Mouse (Mus musculus): Measurements from ENCODE around the gene H2afy. TPM values are rescaled to one million over a fixed set of nuclear protein-coding genes. Genes with fewer than 3 reads are reported as not detected.

The H2afy gene
- polyA plus RNA-seq, 1 experiment from 2014 or later: 578 TPM

DNA sequence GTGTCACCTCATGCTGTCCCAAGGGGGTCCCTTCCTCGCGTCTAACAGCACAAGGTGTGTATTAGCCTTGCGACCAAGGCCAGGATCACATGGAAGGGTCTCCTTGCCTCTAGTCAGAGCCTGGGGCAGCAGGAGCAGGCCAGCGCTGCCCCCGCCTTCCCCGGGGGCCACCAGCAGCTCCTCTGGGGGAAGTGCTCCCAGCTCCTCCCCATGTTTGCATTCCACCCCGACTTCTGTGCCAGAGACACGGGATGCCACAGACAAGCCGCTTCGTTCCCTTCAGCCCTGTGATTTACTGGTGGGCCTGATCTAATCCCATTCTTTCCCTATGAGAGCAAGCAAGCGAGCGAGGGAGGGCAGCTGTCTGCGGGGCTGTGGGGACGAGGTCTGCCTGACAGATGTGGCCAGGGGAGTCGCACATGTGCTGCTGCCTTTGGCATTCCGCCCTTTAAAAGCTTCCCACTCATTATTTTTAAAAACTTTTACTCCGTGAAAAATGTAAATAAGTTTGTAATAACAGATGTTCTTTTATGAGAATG is 57.4 kb downstream of the H2afy start:
- Histone ChIP-seq H3K9me3 (ENCODE audit: control insufficient read depth, low read length) (no peaks in the 10 kb centered on the region), H3K27me3 (ENCODE audit: control insufficient read depth, insufficient read depth, low read length) (no peaks in the 10 kb centered on the region), H3K36me3 (ENCODE audit: control insufficient read depth, insufficient read depth, low read length) (peaks cover 8% of the 10 kb centered on the region), H3K4me2 (replicated peaks; ENCODE audit: low read depth, low read length) (no peak overlapping the region), H3K9ac (ENCODE audit: low read depth, low read length) (no peak overlapping the region), H3K4me3 (ENCODE audit: low read depth, low read length) (no peak overlapping the region), H3K4me1 (replicated peaks; ENCODE audit: control insufficient read depth, insufficient read depth, low read length) (no peaks in the 10 kb centered on the region), H3K27ac (ENCODE audit: low read depth, low read length) (no peak overlapping the region)
- 88% methylated on average over 17 of the region's 17 CpGs for WGBS
- DNase-seq (ENCODE audit: low spot score) (no peak), ATAC-seq (ENCODE audit: low FRiP score) (no peak)

- Histone ChIP-seq H3K4me1 (replicated peaks; ENCODE audit: control insufficient read depth, insufficient read depth, low read length) (no peaks in the 10 kb centered on the region), H3K27me3 (ENCODE audit: control insufficient read depth, insufficient read depth, low read length) (no peaks in the 10 kb centered on the region), H3K4me2 (replicated peaks; ENCODE audit: low read depth, low read length) (no peak overlapping the region), H3K9ac (ENCODE audit: low read depth, low read length) (no peak overlapping the region), H3K36me3 (ENCODE audit: control insufficient read depth, insufficient read depth, low read length) (0 out of 2 replicates have a peak, but pooled peaks cover 3% of the 10 kb centered on the region), H3K4me3 (ENCODE audit: low read depth, low read length) (no peak overlapping the region), H3K9me3 (ENCODE audit: control insufficient read depth, low read length) (no peaks in the 10 kb centered on the region), H3K27ac (ENCODE audit: low read depth, low read length) (no peak overlapping the region)
- WGBS: 96% methylated on average over 8 of the region's 8 CpGs
- ATAC-seq (ENCODE audit: low FRiP score) (no peak), DNase-seq (ENCODE audit: low spot score) (no peak)
Measured at GRCm38 (mm10) chr13:56075930-56076329, 60.2 kb downstream of the H2afy start.

DNA sequence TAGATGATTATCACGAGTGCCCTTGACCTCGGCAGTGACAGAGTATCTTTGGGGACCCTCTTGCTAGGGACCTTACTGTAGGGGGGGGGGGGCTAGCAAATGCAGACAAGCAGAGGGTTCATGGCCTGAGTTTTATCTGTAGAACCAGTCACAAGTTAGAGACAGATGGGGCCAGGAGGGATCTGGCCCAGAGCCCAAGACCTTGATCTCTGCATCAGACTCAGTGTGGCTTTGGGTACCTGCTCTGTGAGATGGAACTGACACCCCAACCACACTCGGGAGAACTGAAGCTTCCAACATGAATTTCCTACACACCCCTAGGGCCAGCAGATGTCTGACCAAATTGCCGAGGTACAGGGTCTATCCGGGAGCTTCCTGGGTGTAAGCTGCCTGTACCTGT is 63.0 kb downstream of the H2afy start:
- no peak overlapping the region for H3K4me2 ChIP-seq (replicated peaks; ENCODE audit: low read depth, low read length)
- no peak overlapping the region for H3K9ac ChIP-seq (ENCODE audit: low read depth, low read length)
- 0 out of 2 replicates have a peak, but pooled peaks cover 3% of the 10 kb centered on the region for H3K36me3 ChIP-seq (ENCODE audit: control insufficient read depth, insufficient read depth, low read length)
- H3K9me3 ChIP-seq (ENCODE audit: control insufficient read depth, low read length): no peaks in the 10 kb centered on the region
- no peaks in the 10 kb centered on the region; the same call in 1 of the 2 replicates for H3K4me1 ChIP-seq (replicated peaks; ENCODE audit: control insufficient read depth, insufficient read depth, low read length)
- H3K27me3 ChIP-seq (ENCODE audit: control insufficient read depth, insufficient read depth, low read length): no peaks in the 10 kb centered on the region
- no peak for ATAC-seq (ENCODE audit: low FRiP score)
- no peak overlapping the region for H3K4me3 ChIP-seq (ENCODE audit: low read depth, low read length)
- H3K27ac ChIP-seq (ENCODE audit: low read depth, low read length): no peak overlapping the region
- no peak for DNase-seq (ENCODE audit: low spot score)
- 88% methylated on average over 5 of the region's 5 CpGs for WGBS

DNA sequence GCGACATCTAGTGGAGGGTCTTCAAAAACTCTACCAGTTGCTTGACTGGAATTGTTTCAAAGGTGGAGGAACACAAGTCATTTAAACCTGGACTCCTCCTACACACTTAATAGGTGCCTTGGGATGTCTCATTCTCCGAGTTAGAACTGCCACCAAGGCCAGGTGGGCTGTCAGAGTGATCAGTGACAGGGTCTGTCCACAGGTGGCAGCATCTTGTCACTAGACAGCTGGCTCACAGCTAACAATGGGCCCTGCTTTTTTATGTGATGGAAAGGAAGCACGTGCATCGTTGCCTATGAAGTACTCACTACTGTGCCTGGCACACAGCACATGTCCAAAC is 63.9 kb downstream of the H2afy start:
- H3K27me3 ChIP-seq (ENCODE audit: control insufficient read depth, insufficient read depth, low read length): no peaks in the 10 kb centered on the region
- no peaks in the 10 kb centered on the region for H3K9me3 ChIP-seq (ENCODE audit: control insufficient read depth, low read length)
- 0 out of 2 replicates have a peak, but pooled peaks cover 3% of the 10 kb centered on the region for H3K36me3 ChIP-seq (ENCODE audit: control insufficient read depth, insufficient read depth, low read length)
- H3K4me1 ChIP-seq (replicated peaks; ENCODE audit: control insufficient read depth, insufficient read depth, low read length): no peaks in the 10 kb centered on the region; the same call in 1 of the 2 replicates
- H3K4me3 ChIP-seq (ENCODE audit: low read depth, low read length): no peak overlapping the region
- 46% methylated on average over 4 of the region's 4 CpGs for WGBS
- H3K27ac ChIP-seq (ENCODE audit: low read depth, low read length): no peak overlapping the region
- DNase-seq (ENCODE audit: low spot score) (peak; percentile 74), ATAC-seq (ENCODE audit: low FRiP score) (no peak)
- H3K9ac ChIP-seq (ENCODE audit: low read depth, low read length): no peak overlapping the region
- no peak overlapping the region for H3K4me2 ChIP-seq (replicated peaks; ENCODE audit: low read depth, low read length)

GRCm38 (mm10) chr13:56071586-56072267 is 64.4 kb downstream of the H2afy start:
- ATAC-seq (ENCODE audit: low FRiP score): no peak
- no peak for DNase-seq (ENCODE audit: low spot score)
- no peak overlapping the region for H3K9ac ChIP-seq (ENCODE audit: low read depth, low read length)
- H3K36me3 ChIP-seq (ENCODE audit: control insufficient read depth, insufficient read depth, low read length): 0 out of 2 replicates have a peak, but pooled peaks cover 3% of the 10 kb centered on the region
- H3K4me3 ChIP-seq (ENCODE audit: low read depth, low read length): no peak overlapping the region
- WGBS: 87% methylated on average over 16 of the region's 16 CpGs
- H3K4me2 ChIP-seq (replicated peaks; ENCODE audit: low read depth, low read length): no peak overlapping the region
- H3K9me3 ChIP-seq (ENCODE audit: control insufficient read depth, low read length): no peaks in the 10 kb centered on the region
- no peaks in the 10 kb centered on the region; the same call in 1 of the 2 replicates for H3K4me1 ChIP-seq (replicated peaks; ENCODE audit: control insufficient read depth, insufficient read depth, low read length)
- H3K27me3 ChIP-seq (ENCODE audit: control insufficient read depth, insufficient read depth, low read length): no peaks in the 10 kb centered on the region
- H3K27ac ChIP-seq (ENCODE audit: low read depth, low read length): no peak overlapping the region

GRCm38 (mm10) chr13:56069643-56070042 is 66.5 kb downstream of the H2afy start:
- H3K4me1 ChIP-seq (replicated peaks; ENCODE audit: control insufficient read depth, insufficient read depth, low read length): no peaks in the 10 kb centered on the region; the same call in 1 of the 2 replicates
- 79% methylated on average over 6 of the region's 6 CpGs for WGBS

DNA sequence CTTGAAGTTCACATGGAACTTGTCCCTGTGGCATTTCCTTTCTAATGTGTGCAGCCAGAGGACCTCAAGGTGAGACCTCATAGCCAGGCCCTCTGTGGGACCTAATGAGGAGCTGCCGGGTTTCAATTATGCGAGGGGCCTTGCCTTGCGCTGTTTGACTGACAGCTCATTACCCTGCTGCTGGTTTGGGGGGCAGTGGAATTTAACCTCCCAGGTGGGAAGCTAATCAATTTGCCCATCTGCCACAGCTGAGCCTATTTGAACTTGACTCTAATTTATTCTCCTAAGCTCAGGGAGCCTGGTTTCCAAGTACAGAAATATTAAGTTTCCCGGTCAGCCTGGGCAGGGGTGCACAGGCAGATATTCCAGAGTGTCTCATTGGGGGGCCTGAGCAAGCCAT is 67.6 kb downstream of the H2afy start:
- 32% methylated on average over 4 of the region's 4 CpGs for WGBS
- no peak for DNase-seq (ENCODE audit: low spot score)
- Histone ChIP-seq H3K27me3 (ENCODE audit: control insufficient read depth, insufficient read depth, low read length) (no peaks in the 10 kb centered on the region; the same call in 1 of the 2 replicates), H3K36me3 (ENCODE audit: control insufficient read depth, insufficient read depth, low read length) (no peaks in the 10 kb centered on the region), H3K4me1 (replicated peaks; ENCODE audit: control insufficient read depth, insufficient read depth, low read length) (no peaks in the 10 kb centered on the region; the same call in 1 of the 2 replicates), H3K9ac (ENCODE audit: low read depth, low read length) (no peak overlapping the region), H3K4me2 (replicated peaks; ENCODE audit: low read depth, low read length) (no peak overlapping the region), H3K4me3 (ENCODE audit: low read depth, low read length) (no peak overlapping the region), H3K9me3 (ENCODE audit: control insufficient read depth, low read length) (no peaks in the 10 kb centered on the region), H3K27ac (ENCODE audit: low read depth, low read length) (no peak overlapping the region)
- ATAC-seq (ENCODE audit: low FRiP score): 0 out of 2 replicates have a peak, but pooled peaks have one; percentile 10

More at GRCm38 (mm10) chr13:56069643-56070042, 66.5 kb downstream of the H2afy start:
- no peaks in the 10 kb centered on the region; the same call in 1 of the 2 replicates for H3K27me3 ChIP-seq (ENCODE audit: control insufficient read depth, insufficient read depth, low read length)
- H3K9ac ChIP-seq (ENCODE audit: low read depth, low read length): no peak overlapping the region
- H3K27ac ChIP-seq (ENCODE audit: low read depth, low read length): no peak overlapping the region
- no peak for ATAC-seq (ENCODE audit: low FRiP score)
- no peaks in the 10 kb centered on the region for H3K9me3 ChIP-seq (ENCODE audit: control insufficient read depth, low read length)
- no peaks in the 10 kb centered on the region for H3K36me3 ChIP-seq (ENCODE audit: control insufficient read depth, insufficient read depth, low read length)
- no peak overlapping the region for H3K4me3 ChIP-seq (ENCODE audit: low read depth, low read length)
- no peak for DNase-seq (ENCODE audit: low spot score)
- H3K4me2 ChIP-seq (replicated peaks; ENCODE audit: low read depth, low read length): no peak overlapping the region

GRCm38 (mm10) chr13:56066904-56067303 is 69.3 kb downstream of the H2afy start:
- no peak overlapping the region for H3K4me2 ChIP-seq (replicated peaks; ENCODE audit: low read depth, low read length)
- 94% methylated on average over 2 of the region's 2 CpGs for WGBS
- no peaks in the 10 kb centered on the region for H3K36me3 ChIP-seq (ENCODE audit: control insufficient read depth, insufficient read depth, low read length)
- H3K9ac ChIP-seq (ENCODE audit: low read depth, low read length): no peak overlapping the region
- no peaks in the 10 kb centered on the region; the same call in 1 of the 2 replicates for H3K27me3 ChIP-seq (ENCODE audit: control insufficient read depth, insufficient read depth, low read length)
- DNase-seq (ENCODE audit: low spot score) (no peak), ATAC-seq (ENCODE audit: low FRiP score) (no peak)
- H3K4me1 ChIP-seq (replicated peaks; ENCODE audit: control insufficient read depth, insufficient read depth, low read length): no peaks in the 10 kb centered on the region; the same call in 1 of the 2 replicates
- H3K4me3 ChIP-seq (ENCODE audit: low read depth, low read length): no peak overlapping the region
- no peak overlapping the region for H3K27ac ChIP-seq (ENCODE audit: low read depth, low read length)
- no peaks in the 10 kb centered on the region for H3K9me3 ChIP-seq (ENCODE audit: control insufficient read depth, low read length)

DNA sequence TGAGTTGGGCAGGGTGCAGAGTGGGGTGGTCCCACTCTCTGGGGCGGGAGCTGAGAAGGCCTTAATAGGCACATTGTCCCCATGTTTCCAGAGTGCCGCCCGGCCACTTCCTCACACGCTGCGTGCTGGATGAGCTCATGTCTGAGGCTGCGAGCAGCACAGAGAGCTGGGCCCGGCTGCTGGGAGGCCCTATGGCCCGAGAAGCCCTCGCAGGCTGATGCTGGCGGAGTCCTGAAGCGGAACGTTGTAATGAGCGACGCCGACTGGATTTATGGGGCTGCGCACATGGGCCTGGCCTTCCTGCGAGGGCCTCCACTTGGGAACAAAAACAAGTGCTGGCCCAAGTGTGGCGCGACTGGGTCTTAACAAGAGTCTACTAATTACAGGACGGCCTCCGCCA is 70.0 kb downstream of the H2afy start:
- no peak for DNase-seq (ENCODE audit: low spot score)
- Histone ChIP-seq H3K4me1 (replicated peaks; ENCODE audit: control insufficient read depth, insufficient read depth, low read length) (no peaks in the 10 kb centered on the region; the same call in 1 of the 2 replicates), H3K27ac (ENCODE audit: low read depth, low read length) (no peak overlapping the region), H3K36me3 (ENCODE audit: control insufficient read depth, insufficient read depth, low read length) (no peaks in the 10 kb centered on the region), H3K4me3 (ENCODE audit: low read depth, low read length) (no peak overlapping the region), H3K4me2 (replicated peaks; ENCODE audit: low read depth, low read length) (no peak overlapping the region), H3K9me3 (ENCODE audit: control insufficient read depth, low read length) (no peaks in the 10 kb centered on the region), H3K27me3 (ENCODE audit: control insufficient read depth, insufficient read depth, low read length) (no peaks in the 10 kb centered on the region; the same call in 1 of the 2 replicates), H3K9ac (ENCODE audit: low read depth, low read length) (no peak overlapping the region)
- ATAC-seq (ENCODE audit: low FRiP score): no peak
- 88% methylated on average over 21 of the region's 21 CpGs for WGBS
